ENCODE assay signal across 13 mouse cellular contexts in the genomic region with DNA sequence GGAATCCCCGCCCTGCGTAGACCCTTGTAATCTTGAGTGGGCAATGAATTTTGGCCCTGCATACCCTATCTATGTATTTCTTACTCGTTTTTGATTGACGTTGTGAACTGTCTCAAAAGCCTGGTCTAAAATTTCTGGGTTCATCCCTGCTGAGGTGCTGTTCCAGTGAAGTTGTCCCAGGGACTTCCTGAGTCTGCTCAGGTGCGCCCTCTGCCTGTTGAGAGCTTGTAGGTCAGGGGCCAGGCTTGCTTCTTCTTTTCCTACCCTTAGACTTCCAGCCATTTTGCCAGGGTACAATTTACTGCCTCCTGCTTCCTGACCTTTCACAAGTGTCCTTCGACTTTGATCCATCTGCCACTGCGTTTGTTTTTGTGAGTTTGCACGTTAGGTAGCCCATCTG. TPM values are rescaled to one million over a fixed set of nuclear protein-coding genes. Genes with fewer than 3 reads are reported as not detected.
A peak's percentile ranks its signal among the peaks of the same experiment; 100 is the strongest.
DNase-seq lines count a peak whose midpoint lies in the region; ATAC-seq and TF ChIP-seq lines count a peak whose summit lies in the region.
"Not testable (repeated sequence)": the region's sequence is repeated elsewhere in the genome, so short reads cannot be mapped to it uniquely, and the experiment has no call there.
"Had no signal": no experiment of that assay in that cellular context is flagged by ENCODE, and none has a peak within 500 bp of the region (broad histone marks: within the 10 kb centered on the region; RNA-seq: fewer than 3 reads in every experiment).

No protein-coding gene starts in this region.

- ATAC-seq in hindbrain, embryonic 12.5 days (ENCODE audit: low FRiP score); liver, postnatal 0 days; neural tube, embryonic 13.5 days (ENCODE audit: low read depth): not testable (repeated sequence)

- H3K9ac ChIP-seq in ES-E14 (ENCODE audit: insufficient read depth, low read depth, low read length, poor library complexity, severe bottlenecking); hindbrain, embryonic 12.5 days; liver, postnatal 0 days (replicated peaks); neural tube, embryonic 13.5 days: not testable (repeated sequence)

- 11% methylated on average over 7 of the region's 8 CpGs for WGBS in hindbrain, embryonic 12.5 days
- 4% methylated on average over 4 of the region's 8 CpGs for WGBS in liver, postnatal 0 days (ENCODE audit: insufficient replicate concordance)
- WGBS in neural tube, embryonic 13.5 days, result under 1% methylated on average over 6 of the region's 8 CpGs

- H3K4me3 ChIP-seq in ES-E14 (ENCODE audit: insufficient read depth in 1 of 2, low read depth in 1 of 2, low read length in 2 of 2, poor library complexity in 1 of 2, severe bottlenecking in 1 of 2); cortical plate, adult 2 months (ENCODE audit: insufficient read depth, low read length); gastrocnemius, adult 2 months; hindbrain, embryonic 12.5 days; liver, postnatal 0 days (ENCODE audit: low read depth, low read length): not testable (repeated sequence)
- peak overlapping the region; percentile 42; the same call in 1 of the 2 replicates for H3K4me3 ChIP-seq in neural tube, embryonic 13.5 days

- intact Hi-C loops in gastrocnemius, adult 2 months (cut with DNase I), result not testable (repeated sequence)

- not testable (repeated sequence) for H3K27ac ChIP-seq in ES-E14 (ENCODE audit: insufficient read depth, low read depth, low read length, poor library complexity, severe bottlenecking); cortical plate, adult 2 months (ENCODE audit: insufficient read depth, low read length); gastrocnemius, adult 2 months; hindbrain, embryonic 12.5 days; liver, postnatal 0 days (ENCODE audit: low read depth); neural tube, embryonic 13.5 days (replicated peaks)

- not testable (repeated sequence) for TF ChIP-seq POLR2A in cortical plate, adult 2 months (IDR thresholded peaks at IDR 0.05; ENCODE audit: extremely low read depth, insufficient read depth, low read length)

- H3K36me3 ChIP-seq in ES-E14 (ENCODE audit: control insufficient read depth, insufficient read depth, low read length, poor library complexity, severe bottlenecking); hindbrain, embryonic 12.5 days; liver, postnatal 0 days (replicated peaks; ENCODE audit: insufficient read depth, low read length); neural tube, embryonic 13.5 days: not testable (repeated sequence)

- peak overlapping the region; percentile 30; the same call in 1 of the 2 replicates for H3K4me2 ChIP-seq in hindbrain, embryonic 12.5 days (replicated peaks)
- not testable (repeated sequence) for H3K4me2 ChIP-seq in liver, postnatal 0 days (ENCODE audit: low read depth, low read length)
- peak overlapping the region; percentile 54 for H3K4me2 ChIP-seq in neural tube, embryonic 13.5 days

- H3K27me3 ChIP-seq in hindbrain, embryonic 12.5 days; liver, postnatal 0 days (ENCODE audit: insufficient read depth, low read length); neural tube, embryonic 13.5 days: not testable (repeated sequence)

- peak; percentile 26 for TF ChIP-seq CTCF in cortical plate, adult 2 months (IDR thresholded peaks at IDR 0.05; ENCODE audit: extremely low read depth, insufficient read depth, low read length)
- TF ChIP-seq CTCF in gastrocnemius, adult 2 months (IDR thresholded peaks at IDR 0.05), result peak; percentile 34; the same call in 1 of the 2 replicates
- peak; percentile 28; the same call in 1 of the 2 replicates for TF ChIP-seq CTCF in liver, postnatal 0 days (IDR thresholded peaks at IDR 0.05; ENCODE audit: low read depth)

- not testable (repeated sequence) for H3K4me1 ChIP-seq in ES-E14 (ENCODE audit: control insufficient read depth in 2 of 2, insufficient read depth in 2 of 2, low read length in 2 of 2, poor library complexity in 1 of 2); cortical plate, adult 2 months (ENCODE audit: control insufficient read depth, insufficient read depth, low read length); hindbrain, embryonic 12.5 days; liver, postnatal 0 days (ENCODE audit: insufficient read depth); neural tube, embryonic 13.5 days (replicated peaks)

- TF ChIP-seq EP300 in liver, postnatal 0 days (IDR thresholded peaks at IDR 0.05; ENCODE audit: low read depth), result not testable (repeated sequence)

- H3K9me3 ChIP-seq in ES-E14 (ENCODE audit: control insufficient read depth, insufficient read depth, low read depth, low read length); hindbrain, embryonic 12.5 days (replicated peaks); liver, postnatal 0 days (ENCODE audit: low read length); neural tube, embryonic 13.5 days: not testable (repeated sequence)

- peak; percentile 17 for DNase-seq in ES-E14 (ENCODE audit: low read depth, low spot score)
- DNase-seq in gastrocnemius, adult 2 months; liver, postnatal 0 days: not testable (repeated sequence)
- peak; percentile 0 for DNase-seq in kidney, postnatal 14 days
- peak; percentile 1 for DNase-seq in urinary bladder, postnatal 25 days (ENCODE audit: low spot score)

- in situ Hi-C loops in ES-E14 (cut with MboI; ENCODE audit: low sequenced_read_pairs in 2 of 2, unreplicated experiment in 2 of 2), result not testable (repeated sequence)

RNA-seq across cellular contexts. Expression of a gene that starts 1.0 kb away (rescaled TPM):
- total RNA-seq in ES-E14 (2012; rRNA removed), result 0.31 TPM in 1 of 2 replicates, not detected in the other
- 0.08 and 0.11 TPM in 2 replicates for polyA plus RNA-seq in cortical plate, adult 2 months (2012; rRNA removed)
- total RNA-seq in gastrocnemius, adult 2 months (2021), result not detected
- polyA plus RNA-seq in hindbrain, embryonic 12.5 days (2016; fragmentation: Nextera tagmentation; extraction: Ambion mirVana), result not detected in 2 replicates
- polyA plus RNA-seq in liver, postnatal 0 days (2015; fragmentation: Nextera tagmentation; extraction: Ambion mirVana), result not detected in 2 replicates
- not detected in 2 replicates for polyA plus RNA-seq in neural tube, embryonic 13.5 days (2015; fragmentation: Nextera tagmentation; extraction: Ambion mirVana)
- total RNA-seq: adrenal gland, postnatal 4 days; heart, postnatal 36 days had no signal
- polyA plus RNA-seq: erythroblast, embryonic 14.5 days; kidney, embryonic 16.5 days; liver, embryonic 16.5 days had no signal
